9 mouse cellular contexts compared by ENCODE assay signal in the genomic region with DNA sequence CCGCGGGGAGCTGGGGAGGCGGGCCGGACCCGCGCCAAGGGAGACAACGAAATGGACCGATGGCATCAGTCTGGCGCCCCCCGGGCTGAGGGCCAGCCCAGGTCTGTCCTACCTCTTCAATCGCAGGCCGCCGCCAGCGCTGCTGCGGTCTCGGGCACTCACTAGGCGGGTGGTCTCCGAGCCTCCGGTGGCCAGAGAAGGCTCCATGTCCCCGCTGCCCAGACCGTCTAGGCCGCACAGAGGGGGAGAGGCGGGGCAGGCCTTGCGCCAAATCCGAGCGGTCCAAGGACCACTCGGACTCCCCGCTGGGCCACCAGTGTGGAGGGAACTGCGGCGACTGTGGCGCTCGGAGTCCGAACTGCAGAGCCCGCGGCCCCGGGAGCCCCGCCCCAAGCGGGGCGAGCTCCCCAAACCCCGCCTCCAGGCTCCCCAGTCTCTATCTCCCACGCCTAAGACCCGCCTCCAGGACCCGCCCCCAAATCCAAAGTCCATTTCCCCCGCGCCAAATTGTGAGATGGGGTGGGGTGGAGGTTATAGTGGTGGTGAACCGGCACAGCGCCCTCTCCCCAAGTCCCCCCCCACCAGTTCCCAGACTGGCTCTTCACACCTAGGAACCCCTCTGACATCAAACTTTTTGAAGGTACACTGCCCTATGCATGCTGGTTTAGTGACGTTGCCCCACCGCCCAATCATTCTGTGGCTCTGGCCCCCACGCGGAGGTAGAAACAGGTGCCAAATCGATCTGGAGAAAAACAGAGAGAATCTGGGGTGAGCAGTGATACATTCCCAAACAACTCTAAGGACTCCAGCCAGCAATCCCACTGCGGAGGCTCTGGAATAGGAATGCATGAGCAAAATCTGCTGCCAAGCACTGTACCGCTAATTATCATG. TPM values are rescaled to one million over a fixed set of nuclear protein-coding genes. Genes with fewer than 3 reads are reported as not detected.
DNase-seq lines count a peak whose midpoint lies in the region; ATAC-seq and TF ChIP-seq lines count a peak whose summit lies in the region.
"Had no signal": no experiment of that assay in that cellular context is flagged by ENCODE, and none has a peak within 500 bp of the region (broad histone marks: within the 10 kb centered on the region; RNA-seq: fewer than 3 reads in every experiment).

No protein-coding gene starts in this region.

- no peak for DNase-seq in frontal cortex, postnatal 25 days (ENCODE audit: low spot score in 2 of 2)
- DNase-seq in embryo, embryonic 10 days (ENCODE audit: low spot score), result peak; percentile 24
- peak; percentile 38 to 42 for DNase-seq in heart, postnatal 36 days
- peak; percentile 67 to 75 for DNase-seq in layer of hippocampus, adult 18-20 months (ENCODE audit: low spot score in 2 of 2)
- DNase-seq in lung, embryonic 14.5 days, result peak; percentile 68
- peak; percentile 55 for DNase-seq in right cerebral cortex, postnatal 14 days
- no peak for DNase-seq in urinary bladder, postnatal 36 days (ENCODE audit: low spot score in 2 of 2)

- peaks cover 86% of the 10 kb centered on the region for H3K27me3 ChIP-seq in lung, embryonic 14.5 days (ENCODE audit: insufficient read depth, low read length)

- H3K36me3 ChIP-seq in lung, embryonic 14.5 days (ENCODE audit: insufficient read depth), result no peaks in the 10 kb centered on the region

- no peaks in the 10 kb centered on the region for H3K9me3 ChIP-seq in lung, embryonic 14.5 days (ENCODE audit: low read depth, low read length)

- H3K9ac ChIP-seq in lung, embryonic 14.5 days, result 0 out of 2 replicates have a peak overlapping the region, but pooled peaks have one; percentile 15

- no peak for TF ChIP-seq CTCF in lung, embryonic 14.5 days (IDR thresholded peaks at IDR 0.05; ENCODE audit: low read depth)

- H3K4me1 ChIP-seq in lung, embryonic 14.5 days (ENCODE audit: insufficient read depth), result peaks cover 4% of the 10 kb centered on the region; the same call in 1 of the 2 replicates

- peak overlapping the region; percentile 68 for H3K4me2 ChIP-seq in lung, embryonic 14.5 days

- H3K4me3 ChIP-seq in lung, embryonic 14.5 days (ENCODE audit: low read depth, low read length), result peak overlapping the region; percentile 39

- no peak overlapping the region for H3K27ac ChIP-seq in lung, embryonic 14.5 days (ENCODE audit: low read depth)

- ATAC-seq in frontal cortex, adult (ENCODE audit: low TSS enrichment), result peak; percentile 66; the same call in 1 of the 2 replicates
- ATAC-seq in lung, embryonic 14.5 days (ENCODE audit: insufficient read depth), result peak; percentile 75

- WGBS in lung, embryonic 14.5 days, result 1% methylated on average over 51 of the region's 54 CpGs

- intact Hi-C loops in heart, postnatal 36 days (cut with DNase I), result no loop called here

RNA-seq across cellular contexts. Expression of a gene that starts 12.7 kb away (rescaled TPM):
- not detected for total RNA-seq in heart, postnatal 36 days (2021)
- total RNA-seq in layer of hippocampus, adult 18-20 months (2021), result not detected
- not detected in 2 replicates for polyA plus RNA-seq in lung, embryonic 14.5 days (2014; fragmentation: Nextera tagmentation; extraction: Ambion mirVana)
- polyA plus RNA-seq: large intestine, adult 2 months had no signal

RNA-seq across cellular contexts. Expression of a gene that starts 14.6 kb away (rescaled TPM):
- total RNA-seq in heart, postnatal 36 days (2021), result not detected
- 10 to 100 TPM; 84.1 to 93.8 TPM for total RNA-seq in layer of hippocampus, adult 18-20 months (2021)
- 0.38 TPM in 1 of 2 replicates, not detected in the other for polyA plus RNA-seq in lung, embryonic 14.5 days (2014; fragmentation: Nextera tagmentation; extraction: Ambion mirVana)

RNA-seq across cellular contexts. Expression of a gene that starts 23.1 kb away (rescaled TPM):
- total RNA-seq in heart, postnatal 36 days (2021), result 100 to 1,000 TPM; 249 to 297 TPM
- not detected for total RNA-seq in layer of hippocampus, adult 18-20 months (2021)
- 0.30 TPM in 1 of 2 replicates, not detected in the other for polyA plus RNA-seq in lung, embryonic 14.5 days (2014; fragmentation: Nextera tagmentation; extraction: Ambion mirVana)

RNA-seq across cellular contexts. Expression of a gene that starts 38.8 kb away (rescaled TPM):
- total RNA-seq in heart, postnatal 36 days (2021), result 10 to 100 TPM; 14.5 to 15.6 TPM
- 10 to 100 TPM; 20.0 to 20.9 TPM for total RNA-seq in layer of hippocampus, adult 18-20 months (2021)
- polyA plus RNA-seq in lung, embryonic 14.5 days (2014; fragmentation: Nextera tagmentation; extraction: Ambion mirVana), result 38.0 and 43.4 TPM in 2 replicates

RNA-seq across cellular contexts. Expression of a gene that starts 44.7 kb away (rescaled TPM):
- total RNA-seq in heart, postnatal 36 days (2021), result 10 to 100 TPM; 11.0 to 12.1 TPM
- total RNA-seq in layer of hippocampus, adult 18-20 months (2021), result 10 to 100 TPM; 14.9 to 17.6 TPM
- polyA plus RNA-seq in lung, embryonic 14.5 days (2014; fragmentation: Nextera tagmentation; extraction: Ambion mirVana), result 7.2 and 8.0 TPM in 2 replicates

Comparison
In these comparisons a context has a peak if more than half of its experiments do, and no peak if none do; other contexts are left out.
1. DNase-seq: peak in embryo, embryonic 10 days (single experiment), heart, postnatal 36 days (2 of 2), layer of hippocampus, adult 18-20 months (2 of 2), lung, embryonic 14.5 days (single experiment) and right cerebral cortex, postnatal 14 days (single experiment); none in frontal cortex, postnatal 25 days (0 of 2) and urinary bladder, postnatal 36 days (0 of 2).
2. RNA of a gene that starts 14.6 kb away (total RNA-seq): 84.1 to 93.8 TPM in layer of hippocampus, adult 18-20 months; not detected in heart, postnatal 36 days; every median in the first group is over 10 times any median in the second.
3. RNA of a gene that starts 23.1 kb away (total RNA-seq): 249 to 297 TPM in heart, postnatal 36 days; not detected in layer of hippocampus, adult 18-20 months; every median in the first group is over 100 times any median in the second.